Mouse (Mus musculus) hindlimb bud, embryonic 11.5 days (tissue): Measurements from ENCODE around the gene Fsip1.

Experiments
- DNase-seq: peaks from one replicate; pipeline ENCODE4 v3.0.0-alpha.2; 2012; ENCODE audit warnings: low read depth, low spot score; ENCODE audit errors: extremely low spot score

Gene Fsip1

DNA sequence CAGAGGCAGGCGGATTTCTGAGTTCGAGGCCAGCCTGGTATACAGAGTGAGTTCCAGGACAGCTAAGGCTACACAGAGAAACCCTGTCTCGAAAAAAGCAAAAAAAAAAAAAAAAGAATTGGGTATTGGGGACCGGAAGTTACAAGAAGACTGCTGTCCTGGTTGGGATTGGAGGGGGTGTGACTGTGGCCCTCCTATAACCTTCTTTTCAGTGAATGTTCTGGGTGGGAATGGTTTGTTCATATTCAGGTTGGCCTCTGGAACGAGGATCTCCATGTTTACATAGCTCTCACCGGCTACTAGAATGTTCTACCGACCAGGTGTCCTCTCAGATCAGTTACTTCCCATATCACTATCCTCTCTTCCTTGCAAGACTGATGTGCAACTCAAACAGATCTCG lies 328 bp upstream of the Fsip1 start:
- DNase-seq, result no peak

DNA sequence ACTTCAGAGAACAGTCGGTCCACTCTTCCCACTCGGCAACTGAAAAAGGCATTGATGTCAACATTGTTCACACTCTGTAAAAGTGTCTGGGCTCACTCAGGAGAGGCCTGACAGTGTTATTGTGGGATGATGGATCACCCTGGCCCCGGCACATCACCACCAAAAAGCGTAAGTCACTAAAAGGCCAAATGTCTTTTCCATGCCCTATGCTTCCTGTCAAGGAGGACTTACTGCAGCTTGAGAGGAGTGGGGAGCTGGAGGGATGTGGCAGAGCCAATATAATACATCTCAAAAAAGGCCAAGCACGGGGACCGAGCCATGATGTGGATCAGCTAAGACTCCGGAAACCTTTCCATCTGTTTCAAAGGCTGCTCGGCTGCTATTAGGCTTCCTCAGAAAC lies 2.2 kb downstream of the Fsip1 start:
- DNase-seq, result no peak

GRCm38 (mm10) chr2:118248966-118249365 lies 7.8 kb downstream of the Fsip1 start:
- no peak for DNase-seq

GRCm38 (mm10) chr2:118248016-118248415 lies 8.8 kb downstream of the Fsip1 start:
- DNase-seq, result no peak

DNA sequence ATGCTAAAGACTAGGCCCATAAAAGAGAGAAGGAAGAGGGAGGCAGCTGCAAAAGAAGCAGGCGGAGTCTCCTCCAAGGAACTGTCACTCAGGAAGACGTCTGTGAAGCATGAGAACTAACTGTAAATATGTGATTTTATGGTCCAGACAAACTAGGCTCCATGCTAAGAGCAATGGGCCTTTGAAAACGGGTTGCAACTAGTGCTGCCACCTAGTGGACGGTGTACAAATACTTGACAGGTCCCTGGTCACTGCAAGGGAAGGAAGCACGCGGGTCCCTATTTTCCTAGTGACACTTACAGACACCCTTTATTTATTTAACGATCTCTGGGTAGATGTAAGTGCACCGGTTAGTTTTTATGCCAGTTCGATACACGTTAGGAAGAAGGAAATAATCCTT lies 10.9 kb downstream of the Fsip1 start:
- DNase-seq, result peak; percentile 72

DNA sequence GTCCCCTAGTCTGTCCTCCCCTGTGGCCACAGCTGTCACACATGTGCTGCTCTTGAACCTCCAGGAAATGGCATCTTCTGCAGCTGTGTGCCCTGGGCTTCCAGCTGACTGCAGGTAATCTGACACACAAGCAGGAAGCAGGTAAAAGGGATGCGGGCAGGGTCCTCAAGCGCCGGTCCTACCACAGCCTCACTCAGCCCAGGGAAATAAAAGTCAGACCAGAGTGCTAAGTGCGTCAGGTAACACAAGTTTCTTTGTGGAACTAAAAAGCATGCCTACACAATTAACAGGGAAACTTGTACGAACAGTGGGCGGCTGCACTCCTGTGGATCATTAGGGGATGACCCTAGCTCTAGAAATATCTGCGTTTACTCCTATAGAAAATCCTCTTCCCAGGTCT lies 20.6 kb downstream of the Fsip1 start:
- no peak for DNase-seq

- no peak for DNase-seq
These were observed 21.2 kb downstream of the Fsip1 start for GRCm38 (mm10) chr2:118235614-118236013.

- DNase-seq, result no peak
These were observed 26.2 kb downstream of the Fsip1 start for GRCm38 (mm10) chr2:118230544-118230943.

DNA sequence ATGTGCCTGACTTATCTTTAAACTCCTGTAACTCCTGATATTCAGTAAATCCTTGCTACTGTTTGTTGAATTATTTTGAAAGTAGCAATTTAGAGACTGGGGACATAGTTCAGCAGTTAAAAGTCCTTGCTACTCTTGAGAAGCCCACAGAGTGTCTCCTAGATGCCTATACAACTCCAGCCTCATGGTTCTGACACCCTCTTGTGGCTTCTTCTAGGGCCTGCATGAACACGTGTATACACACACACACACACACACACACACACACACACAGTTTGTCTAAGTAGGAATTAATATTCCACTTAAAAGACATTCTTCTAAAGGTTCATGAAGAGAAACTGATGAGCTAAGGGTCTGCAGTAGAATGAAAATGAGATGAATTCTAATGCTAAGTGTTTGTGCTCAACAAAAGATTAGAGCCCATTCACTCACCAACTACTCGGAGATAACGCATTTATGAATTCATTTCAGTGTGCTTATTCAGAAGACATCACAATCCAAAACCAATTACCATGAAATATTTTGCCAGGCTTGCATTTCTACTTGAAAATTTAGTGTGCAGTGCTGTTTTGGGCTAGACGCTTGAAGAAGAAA lies 28.2 kb downstream of the Fsip1 start:
- DNase-seq, result no peak

- DNase-seq, result no peak
These were observed 31.3 kb downstream of the Fsip1 start for GRCm38 (mm10) chr2:118225316-118226041.

GRCm38 (mm10) chr2:118217993-118218595 lies 38.7 kb downstream of the Fsip1 start:
- no peak for DNase-seq

- no peak for DNase-seq
These were observed 47.1 kb downstream of the Fsip1 start for GRCm38 (mm10) chr2:118209712-118210111.

DNA sequence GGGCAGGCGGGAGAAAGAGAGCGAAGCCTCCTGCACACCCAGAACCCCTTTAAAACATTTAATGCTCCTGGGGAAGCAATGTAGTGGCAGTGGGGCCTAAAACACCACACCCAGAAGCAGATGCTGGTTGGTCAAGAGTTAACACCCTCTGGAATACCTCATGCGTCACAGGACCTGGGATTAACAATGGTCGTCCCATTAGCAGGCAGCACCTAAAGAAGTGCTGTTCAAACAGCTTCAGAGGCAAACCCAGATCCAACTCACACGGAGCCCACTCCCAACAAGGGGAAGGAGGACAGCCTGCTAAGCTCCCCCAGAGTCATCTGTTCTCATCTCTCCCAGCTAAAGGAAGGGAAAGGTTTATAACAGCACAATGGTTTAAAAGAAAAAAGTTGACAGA lies 48.1 kb downstream of the Fsip1 start:
- no peak for DNase-seq

GRCm38 (mm10) chr2:118205991-118206585 lies 50.7 kb downstream of the Fsip1 start:
- DNase-seq, result no peak

DNA sequence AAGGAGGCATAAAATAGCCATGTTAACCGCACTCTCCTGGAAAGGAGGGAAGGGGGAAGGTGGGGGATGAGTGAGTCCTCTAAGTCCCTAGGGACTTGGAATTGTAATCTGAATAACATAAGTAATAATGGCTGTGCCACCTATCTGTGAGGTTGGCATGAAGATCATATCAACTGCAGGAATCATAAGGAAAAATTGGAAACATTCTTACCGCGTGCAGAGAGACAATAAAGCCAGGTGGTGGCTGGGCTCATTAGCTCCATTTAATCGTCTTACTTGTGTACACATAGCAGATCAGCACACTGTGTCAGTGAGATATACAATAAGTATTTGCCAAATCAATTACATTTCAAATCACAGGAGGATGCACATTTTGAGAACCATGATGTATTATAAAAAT lies 52.1 kb downstream of the Fsip1 start:
- no peak for DNase-seq

DNA sequence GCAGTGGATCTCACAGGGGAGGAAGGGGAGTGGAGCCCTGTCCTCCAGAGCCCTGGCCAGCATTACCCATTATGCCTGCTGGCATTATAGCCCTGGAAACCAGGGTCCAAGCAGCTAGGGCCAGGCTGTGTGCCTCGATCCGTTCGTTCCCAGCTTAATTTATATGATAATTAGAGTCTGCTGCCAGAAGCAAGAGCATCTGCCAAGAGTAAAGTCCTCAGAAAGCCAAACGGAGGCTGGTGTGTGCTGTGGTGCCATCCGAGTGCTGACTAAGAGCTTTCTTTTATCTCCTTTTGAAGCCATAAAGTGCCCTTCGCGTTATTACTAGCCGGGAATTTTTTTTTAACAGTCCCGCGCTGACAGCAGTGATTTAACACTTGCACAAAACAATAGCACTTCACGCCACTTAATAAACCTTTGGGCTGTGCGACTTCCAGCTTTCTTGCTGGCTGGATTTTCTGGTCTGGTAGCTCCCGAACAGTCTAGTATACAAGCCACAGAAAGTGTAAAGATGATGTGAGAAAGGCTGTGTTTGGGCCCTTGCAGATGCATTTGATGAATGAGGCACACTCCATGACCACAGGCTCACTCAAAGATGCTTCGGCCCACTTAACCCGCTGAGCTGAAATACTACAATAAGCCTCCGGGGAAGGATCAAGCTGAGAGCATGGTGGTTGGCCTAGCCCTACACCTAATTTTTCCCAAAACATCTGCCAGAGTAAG lies 52.9 kb downstream of the Fsip1 start:
- DNase-seq, result no peak

- DNase-seq, result no peak
These were observed 53.8 kb downstream of the Fsip1 start for GRCm38 (mm10) chr2:118202934-118203333.

DNA sequence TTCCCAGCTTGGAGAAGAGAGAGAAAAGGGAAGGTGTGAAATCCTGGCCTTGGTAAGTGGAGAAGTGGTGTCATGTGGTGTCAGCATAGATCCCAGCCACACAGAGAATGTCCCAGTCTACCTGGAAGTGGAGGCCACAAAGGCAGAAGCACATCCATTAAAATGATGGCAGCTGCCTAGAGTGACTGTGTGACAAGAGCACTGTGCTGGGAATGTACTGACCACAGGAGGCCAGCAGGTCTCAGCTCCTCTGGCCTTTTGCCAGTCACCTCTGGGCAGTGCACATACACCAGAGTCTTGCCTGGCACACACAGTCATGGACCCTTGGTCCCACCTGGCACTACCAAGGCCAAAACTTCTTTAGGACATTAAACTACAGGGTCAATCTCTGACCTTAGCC lies 54.8 kb downstream of the Fsip1 start:
- DNase-seq, result no peak

- DNase-seq, result peak; percentile 81
These were observed 56.9 kb downstream of the Fsip1 start for GRCm38 (mm10) chr2:118199867-118200266.

DNA sequence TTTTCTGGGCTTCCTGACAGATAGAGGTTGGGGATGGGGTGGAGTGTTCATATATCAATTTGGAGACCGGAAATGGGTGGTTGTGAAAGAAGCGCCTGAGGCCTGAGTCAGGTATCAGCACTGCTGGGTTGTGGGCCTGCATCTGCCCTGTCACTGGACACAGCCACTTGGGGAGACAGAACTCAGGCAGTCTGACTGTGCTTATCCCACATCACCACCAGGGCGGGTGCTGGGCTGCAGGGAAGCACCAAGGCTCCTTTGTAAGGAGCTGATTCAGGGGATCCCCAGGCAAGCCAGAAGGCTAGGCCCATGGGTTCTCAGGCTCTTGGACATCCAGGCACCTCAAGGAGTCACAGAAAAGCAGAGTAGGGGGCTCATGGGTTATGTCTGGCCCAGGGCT lies 59.8 kb downstream of the Fsip1 start:
- DNase-seq, result no peak

DNA sequence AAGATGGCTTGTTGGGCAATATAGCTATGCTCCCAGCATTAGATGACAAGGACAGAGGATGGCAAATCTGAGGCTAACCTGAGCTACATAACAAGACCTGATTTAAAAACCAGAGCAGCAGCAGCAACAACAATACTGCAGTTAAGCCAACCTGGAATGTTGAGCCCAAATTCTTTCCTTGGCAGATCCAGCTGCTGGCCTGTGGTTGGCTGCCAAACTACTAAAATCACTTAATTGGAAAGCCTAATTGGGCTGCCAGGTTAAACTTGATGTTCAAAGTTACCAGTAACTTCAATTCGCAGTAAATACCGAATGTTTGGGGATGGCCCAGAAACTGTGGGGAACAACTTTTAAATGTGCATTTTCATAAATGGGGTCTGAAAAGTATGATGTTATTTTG lies 74.6 kb downstream of the Fsip1 start:
- DNase-seq, result no peak
